Mouse (Mus musculus): ENCODE data around the gene Bzw1.
A peak's percentile ranks its signal among the peaks of the same experiment; 100 is the strongest.
"Not testable (repeated sequence)": the region's sequence is repeated elsewhere in the genome, so short reads cannot be mapped to it uniquely, and the experiment has no call there.

Bzw1 gene

GRCm38 (mm10) chr1:58392652-58393283, at the start of gene Bzw1:
Gene Bzw1 (plus strand): TSS chr1:58392898.
- DNase-seq = peak; percentile 93 to 96

- no peak for DNase-seq
Observed at GRCm38 (mm10) chr1:58343861-58344260, 48.8 kb upstream of the Bzw1 start.

GRCm38 (mm10) chr1:58344570-58344969, 48.1 kb upstream of the Bzw1 start:
- no peak for DNase-seq

- no peak for DNase-seq
Observed at GRCm38 (mm10) chr1:58346159-58346558, 46.5 kb upstream of the Bzw1 start.

GRCm38 (mm10) chr1:58348712-58349111, 44.0 kb upstream of the Bzw1 start:
- no peak for DNase-seq

GRCm38 (mm10) chr1:58353238-58353893, 39.3 kb upstream of the Bzw1 start:
- no peak for DNase-seq

- DNase-seq = no peak
Observed at GRCm38 (mm10) chr1:58358958-58359901, 33.5 kb upstream of the Bzw1 start.

- no peak for DNase-seq
Observed at GRCm38 (mm10) chr1:58362296-58362695, 30.4 kb upstream of the Bzw1 start.

- no peak for DNase-seq
Observed at GRCm38 (mm10) chr1:58364551-58364950, 28.1 kb upstream of the Bzw1 start.

- DNase-seq = no peak
Observed at GRCm38 (mm10) chr1:58365829-58366228, 26.9 kb upstream of the Bzw1 start.

- DNase-seq = no peak
Observed at GRCm38 (mm10) chr1:58366737-58367471, 25.8 kb upstream of the Bzw1 start.

- no peak for DNase-seq
Observed at GRCm38 (mm10) chr1:58369716-58370115, 23.0 kb upstream of the Bzw1 start.

GRCm38 (mm10) chr1:58374266-58374665, 18.4 kb upstream of the Bzw1 start:
- DNase-seq = not testable (repeated sequence)

GRCm38 (mm10) chr1:58375574-58376147, 17.0 kb upstream of the Bzw1 start:
- no peak for DNase-seq

- DNase-seq = no peak
Observed at GRCm38 (mm10) chr1:58382586-58383281, 10.0 kb upstream of the Bzw1 start.

GRCm38 (mm10) chr1:58391421-58392267, 1.1 kb upstream of the Bzw1 start:
- no peak for DNase-seq

GRCm38 (mm10) chr1:58392268-58392651, 438 bp upstream of the Bzw1 start:
- no peak for DNase-seq

- DNase-seq = peak; percentile 44 to 60
Observed at GRCm38 (mm10) chr1:58393284-58394195, 842 bp downstream of the Bzw1 start.

GRCm38 (mm10) chr1:58395341-58395740, 2.6 kb downstream of the Bzw1 start:
- no peak for DNase-seq

GRCm38 (mm10) chr1:58396179-58396578, 3.5 kb downstream of the Bzw1 start:
- DNase-seq = no peak

Measured in thymus, postnatal 36 days (tissue).